Mouse (Mus musculus) liver, adult 2 months (tissue): ENCODE measurements around the gene Nhlrc1.

ENCODE experiments used
- CTCF ChIP-seq: fragments of 200-500 bp; IDR thresholded peaks from 2 replicates; pipeline ENCODE4 v1.5.1; 2011; ENCODE audit warnings: low read depth, low read length, control low read depth
- POLR2A ChIP-seq: fragments of 200-500 bp; IDR thresholded peaks from 2 replicates; pipeline ENCODE4 v1.6.1; 2011; ENCODE audit warnings: low read length, control low read depth; ENCODE audit not compliant: insufficient read depth; ENCODE audit errors: extremely low read depth

GRCm38 (mm10) chr13:47037946-47038345 is 23.3 kb upstream of the Nhlrc1 start:
- TF ChIP-seq POLR2A = no peak
- no peak for TF ChIP-seq CTCF
